Mouse (Mus musculus): ENCODE results near the gene Sccpdh. TPM values are rescaled to one million over a fixed set of nuclear protein-coding genes. Genes with fewer than 3 reads are reported as not detected.
"Not testable (repeated sequence)": the region's sequence is repeated elsewhere in the genome, so short reads cannot be mapped to it uniquely, and the experiment has no call there.

Gene Sccpdh
- polyA plus RNA-seq, 1 experiment from 2014 or later: 86.9 TPM

GRCm38 (mm10) chr1:179668836-179669537 is 977 bp downstream of the Sccpdh start:
- 0 out of 2 replicates have a peak, but pooled peaks have one; percentile 24 for ATAC-seq (ENCODE audit: insufficient number of reproducible peaks, low FRiP score)
- peak overlapping the region; percentile 94 for H3K4me2 ChIP-seq
- H3K4me3 ChIP-seq: peak overlapping the region; percentile 80
- H3K9ac ChIP-seq: peak overlapping the region; percentile 90
- no peaks in the 10 kb centered on the region for H3K9me3 ChIP-seq (replicated peaks)
- H3K27me3 ChIP-seq (replicated peaks): no peaks in the 10 kb centered on the region
- 26% methylated on average over 12 of the region's 12 CpGs for WGBS
- peaks cover 10% of the 10 kb centered on the region for H3K4me1 ChIP-seq (replicated peaks)
- H3K36me3 ChIP-seq: peaks cover 30% of the 10 kb centered on the region
- H3K27ac ChIP-seq (ENCODE audit: poor library complexity, severe bottlenecking): peak overlapping the region; percentile 95

- ATAC-seq (ENCODE audit: insufficient number of reproducible peaks, low FRiP score): no peak
- H3K4me1 ChIP-seq (replicated peaks): peaks cover 10% of the 10 kb centered on the region
- H3K9ac ChIP-seq: no peak overlapping the region
- H3K27ac ChIP-seq (ENCODE audit: poor library complexity, severe bottlenecking): no peak overlapping the region
- WGBS: 82% methylated on average over 3 of the region's 3 CpGs
- H3K36me3 ChIP-seq: peaks cover 60% of the 10 kb centered on the region
- no peak overlapping the region for H3K4me2 ChIP-seq
- no peaks in the 10 kb centered on the region for H3K9me3 ChIP-seq (replicated peaks)
- no peak overlapping the region for H3K4me3 ChIP-seq
- no peaks in the 10 kb centered on the region for H3K27me3 ChIP-seq (replicated peaks)
These were observed 6.3 kb downstream of the Sccpdh start for GRCm38 (mm10) chr1:179674355-179674754.

- Histone ChIP-seq H3K36me3 (peaks cover 68% of the 10 kb centered on the region), H3K4me1 (replicated peaks) (0 out of 2 replicates have a peak, but pooled peaks cover 4% of the 10 kb centered on the region), H3K4me3 (no peak overlapping the region), H3K9me3 (replicated peaks) (no peaks in the 10 kb centered on the region), H3K27me3 (replicated peaks) (no peaks in the 10 kb centered on the region), H3K27ac (ENCODE audit: poor library complexity, severe bottlenecking) (no peak overlapping the region), H3K9ac (no peak overlapping the region), H3K4me2 (no peak overlapping the region)
- ATAC-seq (ENCODE audit: insufficient number of reproducible peaks, low FRiP score): no peak
- WGBS: 86% methylated on average over 2 of the region's 2 CpGs
These were observed 9.0 kb downstream of the Sccpdh start for GRCm38 (mm10) chr1:179677031-179677430.

GRCm38 (mm10) chr1:179679326-179679725 is 11.3 kb downstream of the Sccpdh start:
- Histone ChIP-seq H3K4me3 (no peak overlapping the region), H3K4me2 (no peak overlapping the region), H3K36me3 (peaks cover 63% of the 10 kb centered on the region), H3K4me1 (replicated peaks) (0 out of 2 replicates have a peak, but pooled peaks cover 4% of the 10 kb centered on the region), H3K9ac (no peak overlapping the region), H3K27ac (ENCODE audit: poor library complexity, severe bottlenecking) (no peak overlapping the region), H3K9me3 (replicated peaks) (no peaks in the 10 kb centered on the region), H3K27me3 (replicated peaks) (no peaks in the 10 kb centered on the region)
- ATAC-seq (ENCODE audit: insufficient number of reproducible peaks, low FRiP score): no peak
- 92% methylated on average over 4 of the region's 4 CpGs for WGBS

DNA sequence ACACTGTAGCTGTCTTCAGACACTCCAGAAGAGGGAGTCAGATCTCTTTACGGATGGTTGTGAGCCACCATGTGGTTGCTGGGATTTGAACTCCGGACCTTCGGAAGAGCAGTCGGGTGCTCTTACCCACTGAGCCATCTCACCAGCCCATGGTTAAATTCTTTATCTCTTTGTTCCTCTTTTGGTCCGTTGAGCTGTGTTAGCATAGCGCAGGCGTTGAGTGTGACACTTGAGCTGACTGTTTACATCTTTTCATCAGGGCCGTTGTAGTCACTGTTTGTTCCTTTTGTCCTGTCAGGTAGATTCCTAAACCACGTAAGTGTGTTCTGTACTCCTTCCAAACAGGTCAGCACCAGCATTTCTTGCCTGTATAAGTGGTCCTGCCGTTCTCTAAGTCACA is 14.7 kb downstream of the Sccpdh start:
- H3K4me2 ChIP-seq; ATAC-seq (ENCODE audit: insufficient number of reproducible peaks, low FRiP score); H3K27ac ChIP-seq (ENCODE audit: poor library complexity, severe bottlenecking); H3K4me3 ChIP-seq; H3K27me3 ChIP-seq (replicated peaks); H3K9me3 ChIP-seq (replicated peaks); H3K9ac ChIP-seq; H3K4me1 ChIP-seq (replicated peaks): not testable (repeated sequence)
- H3K36me3 ChIP-seq: peaks cover 71% of the 10 kb centered on the region
- 83% methylated on average over 10 of the region's 10 CpGs for WGBS

DNA sequence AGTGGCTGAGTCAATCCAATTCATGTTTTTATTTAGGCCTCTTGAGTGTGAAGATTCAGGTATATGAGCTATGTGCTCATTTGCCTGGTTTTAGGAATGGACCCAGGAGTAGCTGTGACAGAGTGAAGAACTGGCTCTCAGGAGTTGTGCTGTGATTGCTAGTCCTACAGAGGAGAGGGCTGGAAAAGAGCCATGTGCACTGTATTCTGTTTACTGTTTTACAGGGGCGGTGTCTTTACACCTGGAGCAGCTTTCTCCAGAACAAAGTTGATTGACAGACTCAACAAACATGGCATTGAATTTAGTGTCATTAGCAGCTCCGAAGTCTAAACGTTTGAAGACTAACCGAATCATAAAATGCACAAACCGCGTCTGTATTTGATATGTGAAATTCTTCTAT is 18.3 kb downstream of the Sccpdh start:
- Histone ChIP-seq H3K9me3 (replicated peaks) (no peaks in the 10 kb centered on the region), H3K4me2 (no peak overlapping the region), H3K27ac (ENCODE audit: poor library complexity, severe bottlenecking) (no peak overlapping the region), H3K4me3 (no peak overlapping the region), H3K27me3 (replicated peaks) (no peaks in the 10 kb centered on the region), H3K9ac (no peak overlapping the region), H3K4me1 (replicated peaks) (peaks cover 21% of the 10 kb centered on the region), H3K36me3 (peaks cover 49% of the 10 kb centered on the region)
- WGBS: 78% methylated on average over 6 of the region's 6 CpGs
- no peak for ATAC-seq (ENCODE audit: insufficient number of reproducible peaks, low FRiP score)

GRCm38 (mm10) chr1:179686781-179687180 is 18.8 kb downstream of the Sccpdh start:
- no peaks in the 10 kb centered on the region for H3K27me3 ChIP-seq (replicated peaks)
- 47% methylated on average over 5 of the region's 5 CpGs for WGBS
- ATAC-seq (ENCODE audit: insufficient number of reproducible peaks, low FRiP score): no peak
- peak overlapping the region; percentile 28; the same call in 1 of the 2 replicates for H3K27ac ChIP-seq (ENCODE audit: poor library complexity, severe bottlenecking)
- H3K4me3 ChIP-seq: no peak overlapping the region
- no peak overlapping the region for H3K9ac ChIP-seq
- H3K36me3 ChIP-seq: peaks cover 46% of the 10 kb centered on the region
- no peak overlapping the region for H3K4me2 ChIP-seq
- H3K4me1 ChIP-seq (replicated peaks): peaks cover 21% of the 10 kb centered on the region
- no peaks in the 10 kb centered on the region for H3K9me3 ChIP-seq (replicated peaks)

- peaks cover 41% of the 10 kb centered on the region for H3K36me3 ChIP-seq
These were observed 19.3 kb downstream of the Sccpdh start for GRCm38 (mm10) chr1:179687305-179687704.

GRCm38 (mm10) chr1:179687966-179688365 is 20.0 kb downstream of the Sccpdh start:
- Histone ChIP-seq H3K9ac (no peak overlapping the region), H3K4me1 (replicated peaks) (peaks cover 21% of the 10 kb centered on the region), H3K4me2 (no peak overlapping the region), H3K36me3 (peaks cover 37% of the 10 kb centered on the region), H3K27ac (ENCODE audit: poor library complexity, severe bottlenecking) (no peak overlapping the region), H3K27me3 (replicated peaks) (no peaks in the 10 kb centered on the region), H3K9me3 (replicated peaks) (no peaks in the 10 kb centered on the region), H3K4me3 (no peak overlapping the region)
- 94% methylated on average over 3 of the region's 3 CpGs for whole genome bisulfite sequencing
- no peak for ATAC-seq (ENCODE audit: insufficient number of reproducible peaks, low FRiP score)

More at GRCm38 (mm10) chr1:179687305-179687704, 19.3 kb downstream of the Sccpdh start:
- Histone ChIP-seq H3K4me1 (replicated peaks) (peaks cover 21% of the 10 kb centered on the region), H3K27me3 (replicated peaks) (no peaks in the 10 kb centered on the region), H3K27ac (ENCODE audit: poor library complexity, severe bottlenecking) (peak overlapping the region; percentile 28; the same call in 1 of the 2 replicates), H3K4me2 (no peak overlapping the region), H3K9me3 (replicated peaks) (no peaks in the 10 kb centered on the region), H3K4me3 (no peak overlapping the region), H3K9ac (no peak overlapping the region)
- WGBS: 79% methylated on average over 1 of the region's 1 CpGs
- ATAC-seq (ENCODE audit: insufficient number of reproducible peaks, low FRiP score): no peak

DNA sequence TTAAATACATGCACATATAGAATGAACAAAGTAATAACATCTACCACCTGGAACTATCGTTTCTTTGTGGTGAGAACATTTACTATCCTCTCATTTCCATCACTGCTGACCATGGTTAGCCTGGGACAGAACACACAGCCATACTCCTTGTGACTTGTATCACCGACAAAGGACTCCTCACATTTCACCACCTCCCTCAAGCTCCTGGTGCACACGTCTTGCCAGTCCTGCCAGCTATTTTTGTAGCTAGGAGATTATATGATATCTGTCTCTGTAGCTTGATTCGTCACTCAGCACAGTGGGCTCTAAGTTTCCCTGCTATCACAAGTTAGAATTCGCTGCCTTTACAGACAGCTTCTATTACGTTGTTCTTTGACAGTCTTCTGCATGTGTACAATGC is 20.4 kb downstream of the Sccpdh start:
- WGBS: 32% methylated on average over 6 of the region's 6 CpGs
- Histone ChIP-seq H3K4me3 (no peak overlapping the region), H3K27me3 (replicated peaks) (no peaks in the 10 kb centered on the region), H3K9me3 (replicated peaks) (no peaks in the 10 kb centered on the region), H3K4me2 (0 out of 2 replicates have a peak overlapping the region, but pooled peaks have one; percentile 14), H3K36me3 (peaks cover 34% of the 10 kb centered on the region), H3K27ac (ENCODE audit: poor library complexity, severe bottlenecking) (peak overlapping the region; percentile 34; the same call in 1 of the 2 replicates), H3K4me1 (replicated peaks) (peaks cover 21% of the 10 kb centered on the region), H3K9ac (no peak overlapping the region)
- ATAC-seq (ENCODE audit: insufficient number of reproducible peaks, low FRiP score): no peak

DNA sequence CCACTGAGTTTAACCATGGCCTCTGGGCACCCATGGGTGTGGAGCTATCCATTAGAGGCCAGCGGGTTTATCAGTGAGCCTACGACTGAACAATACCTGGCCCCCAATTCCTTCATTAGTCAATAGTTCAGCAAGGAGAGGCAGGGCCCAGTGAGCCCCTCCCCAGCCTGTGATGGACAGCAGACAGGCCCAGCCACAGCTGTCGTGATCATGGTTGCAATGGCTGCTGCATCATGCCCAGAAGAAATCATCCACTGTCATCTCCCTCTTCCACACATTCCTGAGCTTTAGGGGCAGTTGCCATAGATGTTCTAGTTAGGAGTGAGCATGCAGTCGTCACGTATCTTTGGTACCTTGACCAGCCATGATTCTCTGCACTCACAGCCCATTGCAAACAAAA is 20.9 kb downstream of the Sccpdh start:
- Histone ChIP-seq H3K9ac (no peak overlapping the region), H3K27me3 (replicated peaks) (no peaks in the 10 kb centered on the region), H3K4me1 (replicated peaks) (peaks cover 21% of the 10 kb centered on the region), H3K4me2 (0 out of 2 replicates have a peak overlapping the region, but pooled peaks have one; percentile 14), H3K4me3 (no peak overlapping the region), H3K9me3 (replicated peaks) (no peaks in the 10 kb centered on the region), H3K36me3 (peaks cover 29% of the 10 kb centered on the region), H3K27ac (ENCODE audit: poor library complexity, severe bottlenecking) (peak overlapping the region; percentile 34; the same call in 1 of the 2 replicates)
- no peak for ATAC-seq (ENCODE audit: insufficient number of reproducible peaks, low FRiP score)
- WGBS: 63% methylated on average over 5 of the region's 5 CpGs
